Mouse (Mus musculus) inflammation-experienced regulatory T-cells, adult 6 months (primary cell): Measurements from ENCODE around the gene Sae1. TPM values are rescaled to one million over a fixed set of nuclear protein-coding genes. Genes with fewer than 3 reads are reported as not detected.
"Not testable (repeated sequence)": the region's sequence is repeated elsewhere in the genome, so short reads cannot be mapped to it uniquely, and the experiment has no call there.

ENCODE experiments used
- ATAC-seq: one replicate; pipeline ENCODE4 v1.8.0; 2017
- polyA plus RNA-seq, 3 experiments: library from polyadenylated mRNA; unstranded; fragments of 100-300 nt; shearing (Covaris generic); gene quantifications; one replicate each; pipeline ENCODE4 v1.2.1; 2017

Gene Sae1
- polyA plus RNA-seq, 3 experiments from 2014 or later: 72.6 to 121 (median 77.7) TPM

DNA sequence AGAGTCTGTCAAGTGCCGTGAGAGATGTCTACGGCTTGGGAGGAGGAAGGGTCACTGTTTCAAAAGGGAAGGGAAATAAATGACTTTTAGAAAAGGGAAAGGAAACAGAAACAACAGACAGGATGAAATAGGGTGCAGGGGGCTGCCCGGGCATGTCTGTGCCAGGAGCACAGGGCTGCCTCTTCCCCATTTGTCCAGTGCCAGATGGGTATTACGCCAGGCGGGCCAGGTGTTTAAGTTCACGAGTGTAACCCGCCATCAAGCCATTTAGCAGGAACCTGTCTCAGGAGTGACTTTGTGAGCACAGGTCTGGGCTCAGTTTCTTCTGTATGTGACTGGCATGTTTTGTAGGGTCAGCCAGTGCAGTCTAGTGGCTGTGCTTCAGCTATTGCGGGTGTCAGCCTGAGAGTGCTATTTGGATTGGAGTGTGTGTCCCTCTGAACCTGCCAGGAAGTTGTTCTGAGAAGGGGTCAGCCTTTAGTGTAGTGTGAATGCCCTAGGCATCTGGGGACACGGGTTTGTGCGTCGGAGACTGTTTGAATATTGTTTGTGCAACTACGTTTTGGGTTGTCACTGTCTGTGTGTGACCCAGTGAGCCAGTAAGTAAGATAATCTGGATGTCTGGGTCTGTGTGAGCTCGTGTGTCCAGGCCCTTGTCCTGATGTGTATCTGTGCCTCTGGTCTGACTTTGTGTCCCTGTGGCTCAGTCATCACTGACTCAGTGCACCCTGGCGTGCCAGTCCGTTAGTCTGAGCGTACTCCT is 78.9 kb downstream of the Sae1 start:
- no peak for ATAC-seq

- ATAC-seq: not testable (repeated sequence)
Measured at GRCm38 (mm10) chr7:16308093-16308492, 79.5 kb downstream of the Sae1 start, which contains the start of gene Bbc3. Gene Bbc3 (plus strand): TSS chr7:16308393.

DNA sequence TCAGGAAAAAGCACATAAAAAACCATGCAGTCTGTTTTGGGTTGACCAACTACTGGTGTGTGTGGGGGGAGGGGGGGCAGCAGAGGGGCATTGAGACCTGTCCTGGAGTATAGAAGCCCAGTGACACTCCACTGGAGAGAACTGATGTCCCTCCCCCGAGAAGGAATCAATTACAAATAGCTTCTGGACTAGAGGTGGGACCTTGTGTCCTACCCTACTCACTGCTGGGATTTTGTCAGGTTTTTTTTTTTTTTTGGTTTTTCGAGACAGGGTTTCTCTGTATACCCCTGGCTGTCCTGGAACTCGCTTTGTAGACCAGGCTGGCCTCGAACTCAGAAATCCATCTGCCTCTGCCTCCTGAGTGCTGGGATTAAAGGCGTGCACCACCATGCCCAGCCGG is 80.5 kb downstream of the Sae1 start:
- not testable (repeated sequence) for ATAC-seq

DNA sequence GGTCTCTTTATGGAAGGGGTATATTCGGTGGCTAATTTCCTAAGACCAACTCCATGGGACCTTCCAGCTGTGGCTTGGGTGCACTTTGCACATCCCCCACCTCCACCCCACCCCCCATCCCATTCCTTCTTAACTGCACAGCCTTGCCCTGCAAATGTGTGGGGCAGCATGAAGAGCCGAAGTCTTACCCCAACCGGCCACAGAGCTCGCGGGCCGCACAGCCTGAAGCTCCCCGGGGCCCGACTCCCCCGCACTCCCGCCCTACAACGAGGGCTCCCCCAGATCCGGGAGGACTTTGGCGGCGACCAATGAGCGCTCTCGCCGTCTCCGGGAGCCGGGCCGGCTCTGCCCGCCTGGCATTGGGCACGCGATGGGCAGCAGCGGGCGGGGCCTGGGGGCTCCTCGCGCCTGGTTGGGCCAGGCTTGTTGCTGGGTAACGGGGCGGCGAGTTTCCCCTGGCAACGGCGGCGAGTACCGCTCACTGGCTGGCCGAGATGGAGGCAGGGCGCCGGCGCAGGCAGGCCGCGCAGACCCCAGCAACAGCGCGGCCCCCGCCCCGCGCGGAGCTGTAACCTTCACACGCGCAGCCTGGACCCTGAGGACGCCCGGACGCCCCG is 88.1 kb downstream of the Sae1 start:
- peak; percentile 16 for ATAC-seq

- ATAC-seq: no peak
Measured at GRCm38 (mm10) chr7:16298927-16299326, 88.7 kb downstream of the Sae1 start.

GRCm38 (mm10) chr7:16297616-16298015 is 90.0 kb downstream of the Sae1 start:
- ATAC-seq: no peak

DNA sequence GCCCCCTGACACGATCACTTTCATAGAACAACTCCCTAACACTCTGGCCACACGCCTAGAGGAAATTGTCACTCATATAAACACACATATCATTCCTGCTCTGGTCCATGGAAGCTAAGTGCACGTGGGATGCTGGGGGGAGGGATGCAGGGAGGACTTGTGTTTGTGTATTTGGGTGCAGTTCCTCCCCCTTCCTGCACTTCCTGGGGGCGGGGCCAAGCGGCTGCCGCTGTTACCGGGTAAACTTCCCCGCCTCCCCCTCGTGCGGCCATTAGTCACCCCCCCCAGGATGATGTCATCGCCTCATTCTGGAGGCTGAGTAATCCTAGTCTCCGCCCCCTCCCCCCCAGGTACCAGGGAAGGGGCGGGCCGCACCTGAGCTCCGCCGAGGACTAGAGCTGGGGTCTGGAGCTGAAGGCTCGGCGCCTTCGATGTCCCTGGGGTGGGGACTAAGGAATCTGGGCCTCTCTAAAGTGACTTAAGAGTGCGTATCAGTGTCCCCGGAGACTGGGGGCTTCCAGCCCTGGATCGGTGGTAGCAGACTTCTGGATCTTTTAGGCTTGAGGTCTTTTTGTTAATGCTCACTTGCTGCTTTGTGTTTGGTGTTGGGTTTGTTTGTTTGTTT is 90.7 kb downstream of the Sae1 start:
- peak; percentile 63 for ATAC-seq

DNA sequence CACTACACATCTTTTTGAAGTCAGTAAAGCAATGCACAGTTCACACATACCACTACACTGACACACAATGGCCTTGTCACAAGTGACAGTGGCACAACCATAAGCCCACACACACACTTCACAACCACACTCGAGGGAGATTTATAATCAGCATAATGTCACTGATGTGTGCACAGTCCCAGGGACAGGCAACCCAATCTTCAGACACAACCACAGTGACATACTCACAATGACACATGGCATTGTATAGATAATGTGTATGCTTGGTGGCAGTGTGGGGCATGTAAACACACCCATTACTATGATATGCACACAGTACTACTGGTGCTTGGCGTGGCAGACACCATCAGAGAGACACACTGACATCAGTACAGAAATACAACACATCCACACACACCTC is 91.5 kb downstream of the Sae1 start:
- ATAC-seq: no peak

GRCm38 (mm10) chr7:16295321-16295900 is 92.2 kb downstream of the Sae1 start:
- ATAC-seq: peak; percentile 60

- peak; percentile 64 for ATAC-seq
Measured at GRCm38 (mm10) chr7:16294837-16295236, 92.8 kb downstream of the Sae1 start.

DNA sequence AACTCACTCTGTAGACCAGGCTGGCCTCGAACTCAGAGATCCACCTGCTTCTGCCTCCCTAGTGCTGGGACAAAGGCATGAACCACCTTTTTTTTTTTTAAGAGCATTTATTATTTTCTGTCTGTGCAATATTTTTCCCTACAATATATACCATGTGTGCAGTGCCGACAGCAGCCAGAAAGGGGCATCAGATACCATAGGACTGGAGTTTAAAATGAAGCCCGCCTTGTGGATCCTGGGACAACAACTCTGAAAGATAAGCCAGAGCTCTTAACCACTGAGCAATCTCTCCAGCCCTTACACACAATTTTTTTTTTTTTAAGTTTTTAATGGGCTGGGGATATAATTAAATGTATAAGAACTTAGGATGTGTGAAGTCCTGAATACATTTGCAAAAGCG is 93.3 kb downstream of the Sae1 start:
- peak; percentile 5 for ATAC-seq

GRCm38 (mm10) chr7:16287791-16288190 is 99.8 kb downstream of the Sae1 start:
- ATAC-seq: no peak

DNA sequence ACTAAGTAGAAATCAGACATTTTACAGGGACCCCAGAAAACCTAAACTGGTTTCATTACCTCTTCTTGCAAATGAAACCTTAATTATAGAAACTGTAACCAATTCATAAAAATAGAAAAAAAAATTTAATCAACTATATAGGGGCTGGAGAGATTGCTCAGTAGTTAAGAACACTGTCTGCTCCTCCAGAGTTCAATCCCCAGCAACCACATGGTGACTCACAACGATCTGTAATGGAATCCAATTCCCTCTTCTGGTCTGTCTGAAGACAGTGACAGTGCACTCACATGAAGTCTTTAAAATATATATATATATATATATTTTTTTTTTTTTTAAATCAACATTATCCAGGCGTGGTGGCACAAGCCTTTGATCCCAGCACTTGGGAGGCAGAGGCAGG is 100.6 kb downstream of the Sae1 start:
- no peak for ATAC-seq

DNA sequence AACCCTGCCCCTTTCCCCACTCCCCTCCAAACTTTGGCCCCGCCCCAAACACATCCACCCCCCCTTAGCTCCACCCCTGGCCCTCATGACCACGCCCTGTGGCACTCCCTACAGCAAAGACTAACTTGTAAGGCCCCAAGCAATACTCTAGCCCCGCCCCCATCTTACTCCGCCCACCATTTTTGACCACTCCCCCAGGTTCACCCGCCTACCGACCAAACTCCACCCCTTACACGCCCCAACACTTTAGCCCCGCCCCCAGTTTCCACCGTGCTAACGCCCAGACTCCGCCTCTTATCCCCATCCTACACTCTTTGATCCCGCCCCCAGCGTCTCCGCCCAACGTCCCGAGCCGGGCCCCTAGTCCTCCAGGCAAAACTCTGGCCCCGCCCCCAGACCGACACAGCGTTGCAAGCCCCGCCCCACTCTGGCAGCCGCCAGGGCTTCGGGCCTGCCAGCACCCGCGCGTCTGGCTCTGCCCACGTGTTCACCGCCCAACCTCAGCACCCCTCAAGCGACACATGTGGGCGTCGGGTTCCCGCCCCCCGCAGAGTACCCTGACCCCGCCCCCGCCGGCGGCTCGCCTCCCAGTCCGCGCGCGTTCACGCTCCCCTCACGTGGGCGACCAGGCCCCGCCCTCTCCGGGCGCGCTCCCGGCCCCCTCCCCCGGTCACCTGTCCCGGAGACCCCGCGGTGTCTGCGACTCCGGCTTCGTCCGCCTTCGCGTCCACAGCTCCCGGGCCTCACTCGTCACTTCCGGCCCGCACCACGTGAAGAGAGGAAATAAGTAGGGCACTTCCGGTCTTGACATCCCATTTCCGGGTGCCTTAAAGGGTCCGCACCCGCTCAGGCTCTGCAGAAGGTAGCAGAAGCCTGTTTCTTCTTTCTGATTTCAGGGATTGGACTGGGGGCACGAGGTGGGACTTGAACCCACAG is 101.3 kb downstream of the Sae1 start, which contains the start of gene Ccdc9:
Gene Ccdc9, minus strand, starts transcription at position 770 of the 936 bp plus-strand sequence.
- peak; percentile 86 for ATAC-seq

DNA sequence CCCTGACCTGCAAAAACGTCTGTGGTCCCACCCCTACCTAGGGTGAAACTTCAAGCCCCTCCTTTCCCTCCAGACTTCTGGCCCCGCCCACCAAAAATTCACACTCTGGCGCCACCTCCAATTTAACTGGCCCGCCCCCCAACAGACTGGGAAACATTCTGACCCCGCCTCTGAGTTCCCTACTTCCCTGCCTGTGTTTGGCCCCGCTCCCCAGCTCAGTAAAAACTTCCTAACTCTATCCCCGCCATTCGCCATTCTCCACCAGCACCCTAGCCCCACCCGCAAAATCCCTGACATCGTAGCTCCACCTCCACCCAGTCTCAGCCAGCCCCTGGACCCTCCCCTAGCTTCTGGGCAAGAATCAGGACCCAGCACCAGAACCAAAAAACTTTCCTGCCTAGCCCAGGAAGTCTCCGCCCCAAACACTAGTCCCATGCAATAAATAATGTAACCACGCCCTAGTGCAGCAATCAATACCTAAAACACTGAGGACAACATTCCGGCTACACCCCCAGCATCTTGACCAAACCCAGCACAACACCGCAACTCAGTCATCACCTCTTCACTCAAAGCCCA is 102.1 kb downstream of the Sae1 start:
- peak; percentile 3 for ATAC-seq

- ATAC-seq: no peak
Measured at GRCm38 (mm10) chr7:16284904-16285303, 102.7 kb downstream of the Sae1 start.

- no peak for ATAC-seq
Measured at GRCm38 (mm10) chr7:16284001-16284400, 103.6 kb downstream of the Sae1 start.

- ATAC-seq: no peak
Measured at GRCm38 (mm10) chr7:16282334-16282733, 105.3 kb downstream of the Sae1 start.

DNA sequence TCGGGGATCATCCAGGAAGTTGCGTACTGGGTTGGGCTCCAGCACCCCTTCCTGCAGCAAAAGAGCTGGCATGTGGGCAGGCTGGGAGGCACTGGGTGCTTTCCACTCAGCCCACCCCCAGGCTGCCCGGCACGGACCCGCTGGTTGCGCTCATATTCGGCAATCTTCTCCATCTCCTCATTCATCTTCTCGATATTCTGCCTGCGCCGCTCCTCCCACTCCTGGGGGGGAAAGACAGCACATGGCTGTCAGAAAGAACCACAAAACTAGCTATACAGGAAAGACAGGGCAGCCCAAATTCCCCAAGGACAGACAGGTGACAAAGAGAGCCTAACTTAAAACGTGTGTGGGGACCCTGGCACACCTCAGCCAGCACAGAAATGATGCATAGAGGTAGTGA is 106.9 kb downstream of the Sae1 start:
- no peak for ATAC-seq

- no peak for ATAC-seq
Measured at GRCm38 (mm10) chr7:16274922-16275890, 112.4 kb downstream of the Sae1 start.

DNA sequence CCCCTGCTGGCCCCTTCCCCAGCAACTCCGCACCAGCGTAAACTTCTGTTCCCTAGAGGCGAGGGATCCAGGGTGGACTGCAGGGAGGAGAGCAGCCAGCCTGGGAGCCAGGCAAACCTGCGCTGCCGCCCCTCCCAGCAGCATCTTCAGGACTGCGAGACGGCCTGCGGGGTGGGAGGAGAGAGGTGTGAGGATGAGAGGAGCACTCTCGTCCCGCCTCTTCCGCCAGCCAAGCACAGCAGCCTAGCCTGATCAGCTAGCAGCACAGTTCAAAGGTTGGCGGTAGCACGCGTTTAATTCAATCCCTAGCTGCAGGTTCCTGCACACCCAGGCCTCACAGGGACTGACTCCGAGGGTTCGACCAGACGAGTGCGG is 113.9 kb downstream of the Sae1 start:
- peak; percentile 86 for ATAC-seq
